Mouse (Mus musculus): ENCODE measurements around the gene Lpar1. TPM values are rescaled to one million over a fixed set of nuclear protein-coding genes. Genes with fewer than 3 reads are reported as not detected.

The Lpar1 gene
- polyA plus RNA-seq, 1 experiment: 34.9 TPM

DNA sequence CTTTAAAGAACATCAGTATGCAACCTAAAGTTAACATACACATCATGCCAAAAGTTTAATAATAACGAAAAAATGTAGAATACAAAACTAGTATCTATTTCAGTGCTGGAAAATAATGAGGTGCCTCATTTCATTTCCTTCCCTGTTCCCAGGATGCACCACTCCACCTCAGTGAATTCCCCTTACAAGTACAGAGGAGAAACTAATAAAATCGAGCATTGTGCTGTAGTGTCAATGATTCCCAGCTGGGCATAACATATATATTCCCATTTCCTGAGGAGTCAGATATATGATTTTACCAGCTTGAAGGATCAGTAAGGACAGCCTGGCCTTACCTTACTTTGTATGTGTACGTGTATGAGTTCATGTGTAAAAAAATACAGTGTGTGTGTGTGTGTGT is 36.9 kb downstream of the Lpar1 start:
- no peaks in the 10 kb centered on the region for H3K4me1 ChIP-seq (ENCODE audit: control insufficient read depth, insufficient read depth, low read length)
- no peak overlapping the region for H3K27ac ChIP-seq (ENCODE audit: insufficient read depth, low read length)
- no peak for TF ChIP-seq CTCF (IDR thresholded peaks at IDR 0.05; ENCODE audit: extremely low read depth, insufficient read depth, low read length)
- H3K4me3 ChIP-seq (ENCODE audit: insufficient read depth, low read length): no peak overlapping the region

DNA sequence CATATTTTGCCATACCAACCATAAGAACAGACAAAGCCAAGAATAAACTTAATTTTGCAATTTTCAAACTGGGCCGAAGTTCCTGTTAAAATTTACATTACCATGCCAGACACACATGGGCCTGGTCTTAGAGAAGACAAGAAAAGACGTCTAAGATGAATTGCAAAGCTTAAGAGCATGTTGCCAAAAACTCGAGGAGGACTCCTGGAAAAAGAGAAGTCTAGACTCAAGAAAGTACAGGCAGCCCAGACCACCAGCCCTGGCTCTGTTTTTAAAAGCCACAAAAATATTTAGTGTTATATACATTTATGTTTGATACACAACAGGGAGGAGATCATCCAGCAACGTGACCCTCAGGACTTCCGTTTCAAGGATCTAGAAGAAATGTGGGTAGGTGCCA is 37.5 kb downstream of the Lpar1 start:
- no peak overlapping the region for H3K4me3 ChIP-seq (ENCODE audit: insufficient read depth, low read length)
- TF ChIP-seq CTCF (IDR thresholded peaks at IDR 0.05; ENCODE audit: extremely low read depth, insufficient read depth, low read length) (no peak), POLR2A (IDR thresholded peaks at IDR 0.05; ENCODE audit: extremely low read depth, insufficient read depth, low read length) (no peak)
- H3K4me1 ChIP-seq (ENCODE audit: control insufficient read depth, insufficient read depth, low read length): no peaks in the 10 kb centered on the region
- H3K27ac ChIP-seq (ENCODE audit: insufficient read depth, low read length): no peak overlapping the region

DNA sequence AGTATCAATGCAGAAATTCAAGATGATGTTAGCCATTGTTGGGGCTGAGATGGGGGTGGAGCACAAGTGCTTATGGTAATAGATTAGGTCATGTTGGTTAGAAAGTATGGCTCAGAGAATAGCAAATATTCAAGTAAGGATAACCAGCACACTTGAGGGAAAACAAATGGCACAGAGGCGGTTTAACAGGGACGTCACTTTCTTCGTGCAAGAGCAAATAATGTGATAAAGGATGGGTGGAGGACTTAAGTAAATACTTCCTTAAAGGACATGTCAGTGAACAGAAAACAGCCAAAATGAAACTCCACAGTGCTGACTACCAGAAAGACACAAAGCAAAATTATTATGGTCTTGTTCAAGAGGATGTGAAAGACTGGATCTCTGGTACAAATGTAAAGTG is 42.1 kb downstream of the Lpar1 start:
- Histone ChIP-seq H3K27ac (ENCODE audit: insufficient read depth, low read length) (no peak overlapping the region), H3K4me1 (ENCODE audit: control insufficient read depth, insufficient read depth, low read length) (no peaks in the 10 kb centered on the region), H3K4me3 (ENCODE audit: insufficient read depth, low read length) (no peak overlapping the region)
- no peak for TF ChIP-seq CTCF (IDR thresholded peaks at IDR 0.05; ENCODE audit: extremely low read depth, insufficient read depth, low read length)
- no peak for TF ChIP-seq POLR2A (IDR thresholded peaks at IDR 0.05; ENCODE audit: extremely low read depth, insufficient read depth, low read length)

DNA sequence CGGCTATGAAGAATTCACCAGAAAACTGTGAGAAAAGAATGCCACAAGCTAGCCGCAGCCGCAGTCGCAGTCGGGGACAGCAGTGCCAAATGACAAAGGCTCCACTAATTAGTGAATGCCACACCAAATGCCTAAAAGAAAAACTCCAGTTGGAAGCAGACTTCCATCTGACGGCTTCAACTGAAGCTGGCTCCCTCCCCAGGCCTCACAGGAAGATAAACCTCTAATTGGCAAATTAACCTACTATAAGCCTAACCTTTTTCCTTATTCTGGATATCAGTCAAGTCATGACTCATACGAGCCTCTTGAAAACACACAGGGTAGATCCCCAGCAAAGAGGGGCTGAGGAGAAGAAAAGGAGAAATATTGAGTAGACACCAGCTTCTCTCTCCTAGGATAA is 44.9 kb downstream of the Lpar1 start:
- TF ChIP-seq POLR2A (IDR thresholded peaks at IDR 0.05; ENCODE audit: extremely low read depth, insufficient read depth, low read length) (no peak), CTCF (IDR thresholded peaks at IDR 0.05; ENCODE audit: extremely low read depth, insufficient read depth, low read length) (no peak)
- no peaks in the 10 kb centered on the region for H3K4me1 ChIP-seq (ENCODE audit: control insufficient read depth, insufficient read depth, low read length)
- peak overlapping the region; percentile 56; the same call in 1 of the 2 replicates for H3K27ac ChIP-seq (ENCODE audit: insufficient read depth, low read length)
- no peak overlapping the region for H3K4me3 ChIP-seq (ENCODE audit: insufficient read depth, low read length)

DNA sequence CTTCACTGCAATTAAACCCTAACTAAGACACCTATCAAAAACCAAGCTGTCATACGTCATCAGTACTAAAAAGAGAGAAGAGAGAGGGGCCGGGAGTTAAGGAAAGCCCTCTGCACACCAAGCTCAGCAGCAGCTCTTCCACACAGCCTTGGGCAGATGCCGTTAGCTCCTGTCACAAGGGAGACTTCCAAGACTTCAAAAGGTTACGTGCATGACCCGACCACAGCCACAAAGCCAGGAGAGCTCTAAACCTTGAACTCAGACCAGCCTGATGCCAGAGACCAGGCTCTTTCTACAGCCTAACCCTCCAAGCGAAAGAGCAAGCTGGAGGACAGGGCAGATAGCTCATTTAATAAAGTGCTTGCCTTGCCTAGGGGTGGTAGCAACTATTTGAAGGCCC is 46.2 kb downstream of the Lpar1 start:
- TF ChIP-seq CTCF (IDR thresholded peaks at IDR 0.05; ENCODE audit: extremely low read depth, insufficient read depth, low read length): no peak
- TF ChIP-seq POLR2A (IDR thresholded peaks at IDR 0.05; ENCODE audit: extremely low read depth, insufficient read depth, low read length): no peak
- Histone ChIP-seq H3K27ac (ENCODE audit: insufficient read depth, low read length) (no peak overlapping the region), H3K4me1 (ENCODE audit: control insufficient read depth, insufficient read depth, low read length) (no peaks in the 10 kb centered on the region), H3K4me3 (ENCODE audit: insufficient read depth, low read length) (no peak overlapping the region)

DNA sequence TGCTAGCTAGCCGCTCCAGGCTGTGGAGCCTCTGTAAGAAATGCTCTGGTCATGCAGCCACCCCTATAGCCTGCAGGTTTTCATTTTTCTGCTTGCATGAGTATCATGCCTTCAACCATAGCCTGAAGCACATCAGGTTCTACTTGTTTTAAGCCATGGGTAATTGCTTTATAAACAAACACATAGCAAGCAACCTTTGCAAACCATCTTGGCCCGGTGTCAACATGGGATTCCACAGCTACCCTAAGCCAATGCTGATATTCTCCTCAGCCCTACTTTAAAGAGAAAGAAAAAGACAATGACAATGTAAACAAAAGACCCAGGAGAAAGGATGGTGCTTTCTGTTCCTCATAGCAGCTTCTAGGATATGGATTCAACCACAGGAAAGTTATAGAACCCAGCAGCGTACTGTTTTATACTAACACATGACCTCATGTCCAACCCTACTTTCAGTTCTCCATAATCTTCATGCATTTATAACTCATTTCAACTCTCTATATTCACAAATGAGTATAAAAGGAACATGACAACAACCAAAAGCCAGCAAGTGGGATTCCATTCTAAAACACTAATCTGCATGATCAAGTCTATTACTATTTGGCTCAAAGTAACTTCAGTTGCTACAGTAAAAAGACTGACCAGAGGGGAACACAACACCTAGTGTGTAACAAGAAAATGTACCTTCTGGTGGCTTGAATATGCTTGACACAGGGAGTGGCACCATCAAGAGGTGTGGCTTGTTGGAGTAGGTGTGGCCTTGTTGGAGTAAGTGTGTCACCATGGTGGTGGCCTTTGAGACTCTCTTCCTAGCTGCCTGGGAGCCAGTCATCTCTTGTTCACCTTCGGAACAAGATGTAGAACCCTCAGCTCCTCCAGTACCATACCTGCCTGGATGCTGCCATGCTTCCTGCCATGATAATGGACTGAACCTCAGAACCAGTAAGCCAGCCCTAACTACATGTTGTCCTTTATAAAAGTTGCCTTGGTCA is 46.9 kb downstream of the Lpar1 start:
- no peaks in the 10 kb centered on the region for H3K4me1 ChIP-seq (ENCODE audit: control insufficient read depth, insufficient read depth, low read length)
- H3K27ac ChIP-seq (ENCODE audit: insufficient read depth, low read length): no peak overlapping the region
- TF ChIP-seq CTCF (IDR thresholded peaks at IDR 0.05; ENCODE audit: extremely low read depth, insufficient read depth, low read length) (no peak), POLR2A (IDR thresholded peaks at IDR 0.05; ENCODE audit: extremely low read depth, insufficient read depth, low read length) (no peak)
- no peak overlapping the region for H3K4me3 ChIP-seq (ENCODE audit: insufficient read depth, low read length)

DNA sequence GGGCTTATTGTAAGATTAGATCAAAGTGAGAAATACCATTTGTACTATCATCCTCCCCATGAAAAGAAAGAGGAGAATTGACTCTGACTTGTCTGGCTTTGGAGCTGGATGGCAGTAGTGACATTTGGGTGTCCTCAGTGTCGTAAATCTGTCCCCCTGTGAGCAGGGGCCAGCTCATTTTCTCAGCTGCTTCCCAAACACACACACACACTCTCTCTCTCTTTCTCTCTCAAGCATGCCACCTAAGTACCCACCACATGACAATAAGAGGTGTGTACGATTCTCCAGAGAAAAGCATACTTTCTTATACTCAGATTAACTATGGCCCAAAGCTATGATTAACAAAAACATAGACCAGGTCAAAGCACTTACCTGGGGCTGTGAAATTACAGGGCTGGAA is 49.4 kb downstream of the Lpar1 start:
- Histone ChIP-seq H3K4me3 (ENCODE audit: insufficient read depth, low read length) (no peak overlapping the region), H3K4me1 (ENCODE audit: control insufficient read depth, insufficient read depth, low read length) (no peaks in the 10 kb centered on the region), H3K27ac (ENCODE audit: insufficient read depth, low read length) (no peak overlapping the region)
- no peak for TF ChIP-seq POLR2A (IDR thresholded peaks at IDR 0.05; ENCODE audit: extremely low read depth, insufficient read depth, low read length)
- no peak for TF ChIP-seq CTCF (IDR thresholded peaks at IDR 0.05; ENCODE audit: extremely low read depth, insufficient read depth, low read length)

DNA sequence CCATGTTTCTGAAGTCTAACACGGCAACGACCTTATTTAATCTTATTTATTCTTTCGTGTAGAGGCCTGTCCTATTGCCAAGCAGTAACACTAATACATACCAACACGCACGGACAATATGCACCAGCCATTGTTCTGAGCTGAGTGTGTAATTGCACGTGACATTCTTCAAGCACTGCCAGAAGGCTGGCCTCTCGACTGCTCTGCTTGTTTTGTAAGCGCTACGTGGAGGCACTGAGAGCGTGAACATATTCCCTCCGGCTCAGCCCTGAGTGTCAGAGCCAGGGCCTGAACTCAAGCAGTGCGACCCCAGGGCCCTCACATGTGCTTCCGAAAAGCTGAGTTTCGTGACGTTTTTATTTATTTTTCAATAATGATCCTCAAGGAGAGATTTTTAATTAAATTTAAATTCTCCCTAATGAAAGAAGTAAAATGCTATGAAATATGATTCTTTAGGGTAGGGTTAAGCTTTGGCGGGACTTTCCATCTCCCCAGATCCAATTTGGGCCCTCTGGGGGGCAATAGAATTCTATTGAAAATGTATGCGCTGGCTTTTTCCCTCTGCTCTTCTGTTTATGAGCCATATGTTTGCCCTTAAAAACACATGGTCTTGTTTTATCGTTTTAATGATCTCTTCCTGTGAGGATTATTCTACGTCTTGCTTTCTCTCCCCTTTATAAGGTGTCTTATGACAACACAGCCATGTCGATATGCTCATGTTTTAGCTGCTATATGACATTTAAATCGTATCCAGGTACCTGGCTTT is 52.5 kb downstream of the Lpar1 start:
- Histone ChIP-seq H3K4me3 (ENCODE audit: insufficient read depth, low read length) (no peak overlapping the region), H3K4me1 (ENCODE audit: control insufficient read depth, insufficient read depth, low read length) (no peaks in the 10 kb centered on the region; the same call in 1 of the 2 replicates), H3K27ac (ENCODE audit: insufficient read depth, low read length) (no peak overlapping the region)
- no peak for TF ChIP-seq POLR2A (IDR thresholded peaks at IDR 0.05; ENCODE audit: extremely low read depth, insufficient read depth, low read length)
- TF ChIP-seq CTCF (IDR thresholded peaks at IDR 0.05; ENCODE audit: extremely low read depth, insufficient read depth, low read length): no peak

DNA sequence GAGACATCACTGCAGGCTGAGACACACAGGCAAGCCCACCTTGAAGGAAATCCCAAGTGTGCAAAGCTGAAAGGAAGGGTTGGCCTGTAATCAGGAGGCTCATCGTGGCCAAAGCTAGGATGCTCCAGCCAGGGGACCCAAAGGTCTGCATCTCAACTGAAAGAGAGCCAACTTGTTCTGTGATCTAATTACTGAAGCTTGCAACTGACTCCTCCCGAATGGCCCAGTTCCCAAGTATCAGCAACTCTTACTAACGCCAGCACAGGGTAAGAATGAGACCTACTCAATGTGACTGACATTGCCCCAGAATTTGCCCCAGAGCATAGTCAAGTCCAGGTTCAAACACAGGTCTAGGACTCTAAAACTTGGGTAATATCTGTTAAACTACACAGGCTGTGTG is 53.9 kb downstream of the Lpar1 start:
- Histone ChIP-seq H3K4me1 (ENCODE audit: control insufficient read depth, insufficient read depth, low read length) (no peaks in the 10 kb centered on the region; the same call in 1 of the 2 replicates), H3K27ac (ENCODE audit: insufficient read depth, low read length) (peak overlapping the region; percentile 78; the same call in 1 of the 2 replicates), H3K4me3 (ENCODE audit: insufficient read depth, low read length) (no peak overlapping the region)
- TF ChIP-seq POLR2A (IDR thresholded peaks at IDR 0.05; ENCODE audit: extremely low read depth, insufficient read depth, low read length) (no peak), CTCF (IDR thresholded peaks at IDR 0.05; ENCODE audit: extremely low read depth, insufficient read depth, low read length) (no peak)

Measured in cortical plate, adult 2 months (tissue).